Mouse (Mus musculus): ENCODE measurements around the gene Ldlrad3. TPM values are rescaled to one million over a fixed set of nuclear protein-coding genes. Genes with fewer than 3 reads are reported as not detected.

Ldlrad3 gene
- polyA plus RNA-seq, 1 experiment, result 15.5 TPM

DNA sequence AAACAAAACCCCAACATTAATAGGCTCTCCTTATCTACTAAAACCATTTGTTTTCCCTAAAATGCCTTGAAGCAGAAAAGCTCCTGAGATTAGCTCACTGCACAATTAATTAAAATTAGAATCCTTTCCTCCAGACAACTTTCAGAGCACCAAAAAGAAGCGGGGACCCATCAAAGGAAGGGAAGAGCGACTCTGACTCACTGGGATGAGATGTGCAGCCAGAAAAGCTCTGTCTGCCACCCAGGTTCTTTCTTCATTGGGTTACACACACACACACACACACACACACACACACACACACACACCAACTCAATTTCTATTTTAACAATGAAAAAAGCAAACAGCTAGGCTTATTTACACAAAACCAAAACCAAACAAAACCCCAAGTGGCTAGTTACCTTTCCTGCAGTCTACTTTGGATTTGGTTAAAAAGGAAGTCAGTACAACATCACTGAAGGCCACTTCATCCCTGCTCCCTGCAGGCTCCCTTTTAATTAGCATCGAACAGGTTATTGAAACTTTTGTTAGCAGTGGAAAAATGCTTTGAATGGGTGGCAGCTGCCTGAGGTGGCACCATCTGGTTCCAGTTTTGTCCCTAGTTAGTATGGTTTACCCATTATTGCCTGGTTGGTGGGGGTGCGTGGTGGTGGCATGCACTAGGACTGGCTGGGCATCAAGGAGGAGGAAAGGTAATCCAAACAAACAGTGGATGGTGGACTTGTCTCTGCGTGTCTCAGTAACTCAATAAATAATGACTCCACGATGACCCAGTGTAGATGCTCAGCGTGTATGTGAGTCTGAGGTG is 235.3 kb downstream of the Ldlrad3 start:
- Histone ChIP-seq H3K4me3 (ENCODE audit: insufficient read depth, poor library complexity, severe bottlenecking) (no peak overlapping the region), H3K36me3 (ENCODE audit: control insufficient read depth, insufficient read depth) (peaks cover 25% of the 10 kb centered on the region), H3ac (ENCODE audit: control insufficient read depth, insufficient read length, low read depth) (no peak overlapping the region), H3K79me2 (ENCODE audit: control insufficient read depth, insufficient read depth) (no peaks in the 10 kb centered on the region), H3K27me3 (ENCODE audit: control insufficient read depth, insufficient read depth, insufficient read length) (no peaks in the 10 kb centered on the region), H3K79me3 (ENCODE audit: low read depth) (no peaks in the 10 kb centered on the region)
- TF ChIP-seq MAX (IDR thresholded peaks at IDR 0.05), result no peak
- TF ChIP-seq USF1 (IDR thresholded peaks at IDR 0.05; ENCODE audit: low read depth), result no peak
- no peak for TF ChIP-seq FOSL1 (IDR thresholded peaks at IDR 0.05; ENCODE audit: insufficient read depth, low read length, poor library complexity, severe bottlenecking)

DNA sequence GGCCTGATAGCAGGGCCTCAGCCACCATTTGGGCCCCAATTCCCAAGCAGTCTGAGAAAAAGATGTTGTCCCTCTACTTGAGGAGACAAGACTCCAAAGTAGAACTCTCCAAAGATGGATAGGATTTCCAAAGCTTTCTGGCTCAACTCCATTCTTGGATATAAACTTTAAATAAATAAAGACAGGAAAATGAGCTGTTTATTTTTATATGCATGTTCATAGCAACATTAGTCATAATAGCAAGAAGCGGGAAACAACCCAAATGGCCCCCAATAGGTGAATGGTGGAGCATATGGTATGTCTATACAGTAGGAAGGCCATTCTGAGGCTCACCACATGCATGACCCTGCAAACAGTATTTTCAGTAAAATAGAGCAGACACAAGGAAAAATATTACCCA is 251.2 kb downstream of the Ldlrad3 start:
- no peaks in the 10 kb centered on the region for H3K79me2 ChIP-seq (ENCODE audit: control insufficient read depth, insufficient read depth)
- H3K4me3 ChIP-seq (ENCODE audit: insufficient read depth, poor library complexity, severe bottlenecking), result no peak overlapping the region
- H3K27me3 ChIP-seq (ENCODE audit: control insufficient read depth, insufficient read depth, insufficient read length), result no peaks in the 10 kb centered on the region
- H3ac ChIP-seq (ENCODE audit: control insufficient read depth, insufficient read length, low read depth), result no peak overlapping the region
- no peaks in the 10 kb centered on the region for H3K79me3 ChIP-seq (ENCODE audit: low read depth)
- TF ChIP-seq FOSL1 (IDR thresholded peaks at IDR 0.05; ENCODE audit: insufficient read depth, low read length, poor library complexity, severe bottlenecking) (no peak), MAX (IDR thresholded peaks at IDR 0.05) (no peak), MYOG (IDR thresholded peaks at IDR 0.05; ENCODE audit: control insufficient read depth, extremely low read depth, insufficient read length) (no peak), CEBPB (IDR thresholded peaks at IDR 0.05; ENCODE audit: low read depth) (no peak), CTCF (IDR thresholded peaks at IDR 0.05; ENCODE audit: control insufficient read depth, insufficient read depth, insufficient read length) (no peak), USF1 (IDR thresholded peaks at IDR 0.05; ENCODE audit: low read depth) (no peak)
- H3K36me3 ChIP-seq (ENCODE audit: control insufficient read depth, insufficient read depth), result no peaks in the 10 kb centered on the region

- Histone ChIP-seq H3ac (ENCODE audit: control insufficient read depth, insufficient read length, low read depth) (no peak overlapping the region), H3K36me3 (ENCODE audit: control insufficient read depth, insufficient read depth) (no peaks in the 10 kb centered on the region)
Measured at GRCm38 (mm10) chr2:101933301-101933700, 252.9 kb downstream of the Ldlrad3 start.

DNA sequence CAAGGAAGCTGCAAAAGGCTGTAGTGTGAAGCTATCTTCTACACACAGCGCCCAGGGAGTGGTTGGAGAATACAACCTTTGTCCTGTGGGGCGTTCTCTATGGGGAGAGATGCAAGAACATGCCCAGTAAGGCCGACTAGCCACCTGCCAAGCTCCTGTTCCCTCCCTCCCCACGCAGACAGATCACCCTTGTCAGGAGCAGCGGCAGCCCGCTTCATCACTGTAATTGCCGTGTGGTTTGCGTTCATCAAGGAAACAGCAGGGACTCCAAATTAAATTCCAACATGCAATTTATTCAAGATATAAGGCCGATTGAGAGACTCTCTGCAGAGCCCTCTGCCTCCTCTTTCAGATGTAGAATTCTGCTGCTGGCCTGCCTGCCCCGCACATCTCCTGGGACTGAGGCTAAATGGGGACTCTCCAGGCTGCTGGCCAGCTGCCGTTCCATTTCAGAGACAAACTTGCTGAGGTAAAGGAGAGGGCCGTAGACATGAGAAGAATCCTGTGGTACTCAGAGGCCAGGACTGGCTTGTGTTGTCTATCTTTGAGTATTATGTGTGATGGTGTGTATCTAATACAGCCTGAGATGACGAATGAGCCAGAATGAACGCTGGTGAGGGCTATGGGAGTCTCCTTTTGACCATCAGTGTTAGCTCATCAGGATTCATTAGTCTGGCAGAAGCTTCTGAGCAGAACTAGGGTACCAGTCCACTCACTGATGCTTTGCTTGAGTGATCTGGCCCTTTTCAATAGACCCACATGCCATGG is 253.8 kb downstream of the Ldlrad3 start:
- H3K4me3 ChIP-seq (ENCODE audit: insufficient read depth, poor library complexity, severe bottlenecking), result no peak overlapping the region
- H3ac ChIP-seq (ENCODE audit: control insufficient read depth, insufficient read length, low read depth), result no peak overlapping the region
- H3K79me3 ChIP-seq (ENCODE audit: low read depth), result no peaks in the 10 kb centered on the region
- H3K27me3 ChIP-seq (ENCODE audit: control insufficient read depth, insufficient read depth, insufficient read length), result no peaks in the 10 kb centered on the region
- no peaks in the 10 kb centered on the region for H3K36me3 ChIP-seq (ENCODE audit: control insufficient read depth, insufficient read depth)
- no peaks in the 10 kb centered on the region for H3K79me2 ChIP-seq (ENCODE audit: control insufficient read depth, insufficient read depth)
- TF ChIP-seq USF1 (IDR thresholded peaks at IDR 0.05; ENCODE audit: low read depth) (no peak), MYOG (IDR thresholded peaks at IDR 0.05; ENCODE audit: control insufficient read depth, extremely low read depth, insufficient read length) (no peak), CTCF (IDR thresholded peaks at IDR 0.05; ENCODE audit: control insufficient read depth, insufficient read depth, insufficient read length) (no peak), MAX (IDR thresholded peaks at IDR 0.05) (no peak), CEBPB (IDR thresholded peaks at IDR 0.05; ENCODE audit: low read depth) (no peak), MYOD1 (IDR thresholded peaks at IDR 0.05; ENCODE audit: control insufficient read depth, insufficient read length, low read depth) (no peak), FOSL1 (IDR thresholded peaks at IDR 0.05; ENCODE audit: insufficient read depth, low read length, poor library complexity, severe bottlenecking) (no peak)

More at GRCm38 (mm10) chr2:101933301-101933700, 252.9 kb downstream of the Ldlrad3 start:
- Histone ChIP-seq H3K79me3 (ENCODE audit: low read depth) (no peaks in the 10 kb centered on the region), H3K79me2 (ENCODE audit: control insufficient read depth, insufficient read depth) (no peaks in the 10 kb centered on the region), H3K27me3 (ENCODE audit: control insufficient read depth, insufficient read depth, insufficient read length) (no peaks in the 10 kb centered on the region), H3K4me3 (ENCODE audit: insufficient read depth, poor library complexity, severe bottlenecking) (no peak overlapping the region)
- TF ChIP-seq FOSL1 (IDR thresholded peaks at IDR 0.05; ENCODE audit: insufficient read depth, low read length, poor library complexity, severe bottlenecking) (no peak), MYOG (IDR thresholded peaks at IDR 0.05; ENCODE audit: control insufficient read depth, extremely low read depth, insufficient read length) (no peak), CEBPB (IDR thresholded peaks at IDR 0.05; ENCODE audit: low read depth) (no peak), MAX (IDR thresholded peaks at IDR 0.05) (no peak), MYOD1 (IDR thresholded peaks at IDR 0.05; ENCODE audit: control insufficient read depth, insufficient read length, low read depth) (no peak), CTCF (IDR thresholded peaks at IDR 0.05; ENCODE audit: control insufficient read depth, insufficient read depth, insufficient read length) (no peak), USF1 (IDR thresholded peaks at IDR 0.05; ENCODE audit: low read depth) (no peak)

- no peaks in the 10 kb centered on the region for H3K79me3 ChIP-seq (ENCODE audit: low read depth)
- H3ac ChIP-seq (ENCODE audit: control insufficient read depth, insufficient read length, low read depth), result no peak overlapping the region
- no peaks in the 10 kb centered on the region for H3K27me3 ChIP-seq (ENCODE audit: control insufficient read depth, insufficient read depth, insufficient read length)
- H3K36me3 ChIP-seq (ENCODE audit: control insufficient read depth, insufficient read depth), result no peaks in the 10 kb centered on the region
- TF ChIP-seq MAX (IDR thresholded peaks at IDR 0.05) (no peak), CTCF (IDR thresholded peaks at IDR 0.05; ENCODE audit: control insufficient read depth, insufficient read depth, insufficient read length) (no peak), USF1 (IDR thresholded peaks at IDR 0.05; ENCODE audit: low read depth) (no peak), MYOG (IDR thresholded peaks at IDR 0.05; ENCODE audit: control insufficient read depth, extremely low read depth, insufficient read length) (no peak), MYOD1 (IDR thresholded peaks at IDR 0.05; ENCODE audit: control insufficient read depth, insufficient read length, low read depth) (no peak), CEBPB (IDR thresholded peaks at IDR 0.05; ENCODE audit: low read depth) (no peak), FOSL1 (IDR thresholded peaks at IDR 0.05; ENCODE audit: insufficient read depth, low read length, poor library complexity, severe bottlenecking) (no peak)
- no peak overlapping the region for H3K4me3 ChIP-seq (ENCODE audit: insufficient read depth, poor library complexity, severe bottlenecking)
- no peaks in the 10 kb centered on the region for H3K79me2 ChIP-seq (ENCODE audit: control insufficient read depth, insufficient read depth)
Measured at GRCm38 (mm10) chr2:101925591-101926188, 260.5 kb downstream of the Ldlrad3 start.
